ENCODE assay signal across 17 mouse cellular contexts in the genomic region with DNA sequence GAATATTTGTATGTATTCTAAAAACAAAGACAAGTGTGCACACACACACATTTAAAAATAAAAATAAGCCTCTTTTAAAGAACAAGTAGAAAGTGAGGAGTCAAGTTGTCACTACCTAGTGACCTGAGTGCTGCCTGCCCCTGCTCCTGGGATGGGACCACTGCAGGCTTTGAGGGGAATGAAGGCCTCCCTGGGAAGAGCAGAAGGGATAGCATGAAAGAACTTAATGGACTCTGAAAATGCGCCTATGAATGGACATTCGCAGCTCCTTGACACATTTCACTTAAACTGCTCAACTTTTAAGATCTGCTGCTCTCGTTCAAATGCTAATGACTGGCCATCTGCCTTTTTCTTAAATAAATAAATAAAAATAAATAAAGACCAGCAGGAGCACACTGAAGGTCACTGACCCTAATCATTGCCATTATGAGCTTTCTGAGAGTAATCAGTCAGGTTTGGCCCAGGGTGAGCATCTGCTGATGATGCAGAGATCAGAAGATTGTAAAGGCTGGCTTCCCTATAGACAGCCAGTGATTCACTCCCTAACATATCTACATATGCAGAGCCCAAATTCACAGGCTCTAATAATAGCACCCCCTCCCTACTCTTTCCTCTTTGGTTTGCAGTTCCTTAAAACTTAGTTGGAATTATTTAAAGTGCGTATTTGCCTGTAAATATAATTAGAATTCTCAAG.
A peak's percentile ranks its signal among the peaks of the same experiment; 100 is the strongest.
DNase-seq lines count a peak whose midpoint lies in the region; ATAC-seq lines count a peak whose summit lies in the region.
"Had no signal": no experiment of that assay in that cellular context is flagged by ENCODE, and none has a peak within 500 bp of the region (broad histone marks: within the 10 kb centered on the region; RNA-seq: fewer than 3 reads in every experiment).

No protein-coding gene starts in this region.

- H3K4me3 ChIP-seq in forebrain, embryonic 13.5 days = no peak overlapping the region
- H3K4me3 ChIP-seq in forebrain, embryonic 10.5 days = no peak overlapping the region
- no peak overlapping the region for H3K4me3 ChIP-seq in midbrain, embryonic 11.5 days (ENCODE audit: low read depth, low read length)
- H3K4me3 ChIP-seq in midbrain, embryonic 14.5 days (replicated peaks; ENCODE audit: low read depth, low read length) = no peak overlapping the region

- H3K27ac ChIP-seq in forebrain, embryonic 13.5 days = peak overlapping the region; percentile 19; the same call in 1 of the 2 replicates
- no peak overlapping the region for H3K27ac ChIP-seq in forebrain, embryonic 10.5 days
- no peak overlapping the region; the same call in 1 of the 2 replicates for H3K27ac ChIP-seq in midbrain, embryonic 11.5 days (ENCODE audit: low read depth, low read length)
- H3K27ac ChIP-seq in midbrain, embryonic 14.5 days (replicated peaks; ENCODE audit: low read depth, low read length) = no peak overlapping the region
- H3K27ac ChIP-seq: macrophage had no signal

- no peak overlapping the region for H3K4me2 ChIP-seq in forebrain, embryonic 13.5 days
- H3K4me2 ChIP-seq in midbrain, embryonic 11.5 days = no peak overlapping the region
- H3K4me2 ChIP-seq in midbrain, embryonic 14.5 days (ENCODE audit: low read length) = no peak overlapping the region

- WGBS in forebrain, embryonic 13.5 days = 48% methylated on average over 4 of the region's 4 CpGs
- 49% methylated on average over 4 of the region's 4 CpGs for WGBS in forebrain, embryonic 10.5 days
- WGBS in midbrain, embryonic 11.5 days = 35% methylated on average over 4 of the region's 4 CpGs
- WGBS in midbrain, embryonic 14.5 days = 35% methylated on average over 4 of the region's 4 CpGs

- no peaks in the 10 kb centered on the region for H3K27me3 ChIP-seq in forebrain, embryonic 13.5 days
- H3K27me3 ChIP-seq in forebrain, embryonic 10.5 days (ENCODE audit: poor library complexity, severe bottlenecking) = no peaks in the 10 kb centered on the region
- no peaks in the 10 kb centered on the region for H3K27me3 ChIP-seq in midbrain, embryonic 11.5 days (ENCODE audit: control insufficient read depth, insufficient read depth, low read length)
- no peaks in the 10 kb centered on the region for H3K27me3 ChIP-seq in midbrain, embryonic 14.5 days (ENCODE audit: control insufficient read depth, insufficient read depth, low read length)

- no peaks in the 10 kb centered on the region for H3K9me3 ChIP-seq in forebrain, embryonic 13.5 days (replicated peaks)
- H3K9me3 ChIP-seq in forebrain, embryonic 10.5 days = no peaks in the 10 kb centered on the region
- H3K9me3 ChIP-seq in midbrain, embryonic 11.5 days (ENCODE audit: control insufficient read depth, low read length) = no peaks in the 10 kb centered on the region
- no peaks in the 10 kb centered on the region for H3K9me3 ChIP-seq in midbrain, embryonic 14.5 days (ENCODE audit: control insufficient read depth, low read length)

- peak; percentile 50; the same call in 1 of the 2 replicates for ATAC-seq in forebrain, embryonic 13.5 days
- peak; percentile 81 for ATAC-seq in midbrain, embryonic 11.5 days (ENCODE audit: low FRiP score)
- no peak for ATAC-seq in midbrain, embryonic 14.5 days (ENCODE audit: low FRiP score, low TSS enrichment)
- ATAC-seq in CD4-positive, CD25-positive, alpha-beta regulatory T cell, adult 4 months = no peak
- ATAC-seq: Patski had no signal

- H3K9ac ChIP-seq in forebrain, embryonic 13.5 days = no peak overlapping the region
- H3K9ac ChIP-seq in midbrain, embryonic 11.5 days (ENCODE audit: low read length) = no peak overlapping the region
- no peak overlapping the region for H3K9ac ChIP-seq in midbrain, embryonic 14.5 days (replicated peaks; ENCODE audit: low read length)

- no peak for DNase-seq in forebrain, embryonic 10.5 days (ENCODE audit: extremely low spot score, low spot score)
- DNase-seq in midbrain, embryonic 11.5 days (ENCODE audit: low spot score, missing footprints) = no peak
- DNase-seq in midbrain, embryonic 14.5 days = no peak
- peak; percentile 52 for DNase-seq in embryo, embryonic 10 days (ENCODE audit: low spot score)
- DNase-seq in retina, embryonic 14.5 days (ENCODE audit: low spot score) = peak; percentile 39
- no peak for DNase-seq in Muller cell, postnatal 12 days (ENCODE audit: inconsistent ontology term)
- DNase-seq: adrenal gland, postnatal 36 days; cerebellum, adult 9-10 months; gastrocnemius, postnatal 25 days; kidney, adult 2 months; kidney, postnatal 36 days; lung, adult 2 months; thymus, adult 18-20 months had no signal

- H3K36me3 ChIP-seq in forebrain, embryonic 13.5 days (ENCODE audit: poor library complexity, severe bottlenecking) = no peaks in the 10 kb centered on the region
- H3K36me3 ChIP-seq in forebrain, embryonic 10.5 days (replicated peaks) = no peaks in the 10 kb centered on the region
- no peaks in the 10 kb centered on the region for H3K36me3 ChIP-seq in midbrain, embryonic 11.5 days (ENCODE audit: control insufficient read depth, insufficient read depth, low read length)
- no peaks in the 10 kb centered on the region for H3K36me3 ChIP-seq in midbrain, embryonic 14.5 days (ENCODE audit: control insufficient read depth, insufficient read depth, low read length)

- H3K4me1 ChIP-seq in forebrain, embryonic 13.5 days = peaks cover 14% of the 10 kb centered on the region
- H3K4me1 ChIP-seq in forebrain, embryonic 10.5 days = peaks cover 7% of the 10 kb centered on the region; the same call in 1 of the 2 replicates
- H3K4me1 ChIP-seq in midbrain, embryonic 11.5 days (ENCODE audit: control insufficient read depth, insufficient read depth, low read length) = no peaks in the 10 kb centered on the region
- H3K4me1 ChIP-seq in midbrain, embryonic 14.5 days (ENCODE audit: control insufficient read depth, insufficient read depth, low read length) = 0 out of 2 replicates have a peak, but pooled peaks cover 6% of the 10 kb centered on the region

Comparison
In these comparisons a context has a peak if more than half of its experiments do, and no peak if none do; other contexts are left out.
1. ATAC-seq: peak in forebrain, embryonic 13.5 days (single experiment) and midbrain, embryonic 11.5 days (single experiment); none in midbrain, embryonic 14.5 days (single experiment) and CD4-positive, CD25-positive, alpha-beta regulatory T cell, adult 4 months (single experiment).
2. DNase-seq: peak in embryo, embryonic 10 days (single experiment) and retina, embryonic 14.5 days (single experiment); none in forebrain, embryonic 10.5 days (single experiment), midbrain, embryonic 11.5 days (single experiment), midbrain, embryonic 14.5 days (single experiment) and Muller cell, postnatal 12 days (single experiment).